Comparison of ENCODE assay signal across 24 mouse cellular contexts in the genomic region with DNA sequence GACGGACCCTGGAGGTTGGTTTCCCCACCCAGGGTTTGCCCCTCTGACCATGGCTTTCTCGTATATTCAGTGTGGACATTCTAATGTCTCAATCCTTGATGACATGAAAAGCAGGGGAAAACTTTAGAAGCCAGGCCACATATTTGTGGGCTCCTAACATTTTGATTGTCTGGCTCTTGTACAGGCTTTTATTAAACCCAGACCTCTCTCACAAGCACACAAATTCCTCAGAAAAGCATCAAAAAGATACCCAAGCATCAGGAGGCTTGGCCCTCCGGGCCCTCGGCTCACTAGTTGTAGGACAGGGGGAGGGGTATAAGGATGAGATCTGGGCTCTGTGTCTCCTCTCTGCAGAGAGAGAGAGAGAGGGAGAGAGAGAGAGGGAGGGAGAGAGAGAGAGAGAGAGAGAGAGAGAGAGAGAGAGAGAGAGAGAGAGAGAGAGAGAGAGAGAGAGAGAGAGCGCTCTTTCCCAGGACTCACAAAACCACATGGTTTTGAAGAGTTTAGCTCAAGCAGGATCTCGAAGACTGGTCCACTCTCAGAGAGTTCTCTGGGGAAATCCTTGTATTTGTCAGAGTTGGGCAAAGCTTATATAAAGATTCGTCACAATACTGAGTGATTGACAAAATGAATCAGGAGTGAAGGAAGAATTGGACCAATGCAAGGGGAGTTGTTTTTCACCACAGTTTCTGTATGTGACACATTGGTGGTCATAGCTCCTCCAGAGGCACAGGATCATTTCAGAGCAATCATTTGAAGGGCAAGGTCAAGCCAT.
A peak's percentile ranks its signal among the peaks of the same experiment; 100 is the strongest.
DNase-seq lines count a peak whose midpoint lies in the region; ATAC-seq lines count a peak whose summit lies in the region.
"Had no signal": no experiment of that assay in that cellular context is flagged by ENCODE, and none has a peak within 500 bp of the region (broad histone marks: within the 10 kb centered on the region; RNA-seq: fewer than 3 reads in every experiment).

No protein-coding gene starts in this region.

- H3K4me3 ChIP-seq in embryonic facial prominence, embryonic 10.5 days: no peak overlapping the region
- no peak overlapping the region for H3K4me3 ChIP-seq in embryonic facial prominence, embryonic 14.5 days (ENCODE audit: low read depth, low read length)
- no peak overlapping the region for H3K4me3 ChIP-seq in limb, embryonic 10.5 days
- H3K4me3 ChIP-seq: forebrain, embryonic 10.5 days; intestine, embryonic 15.5 days had no signal

- peak overlapping the region; percentile 25 for H3K27ac ChIP-seq in embryonic facial prominence, embryonic 10.5 days (replicated peaks)
- H3K27ac ChIP-seq in embryonic facial prominence, embryonic 14.5 days (replicated peaks; ENCODE audit: low read depth, low read length): peak overlapping the region; percentile 71; the same call in 1 of the 2 replicates
- no peak overlapping the region for H3K27ac ChIP-seq in limb, embryonic 10.5 days
- H3K27ac ChIP-seq: forebrain, embryonic 10.5 days; hindbrain, embryonic 14.5 days; intestine, embryonic 15.5 days had no signal

- H3K4me1 ChIP-seq in embryonic facial prominence, embryonic 10.5 days: peaks cover 11% of the 10 kb centered on the region
- H3K4me1 ChIP-seq in embryonic facial prominence, embryonic 14.5 days (ENCODE audit: control insufficient read depth, insufficient read depth, low read length): peaks cover 8% of the 10 kb centered on the region; the same call in 1 of the 2 replicates
- H3K4me1 ChIP-seq in limb, embryonic 10.5 days: peaks cover 8% of the 10 kb centered on the region
- H3K4me1 ChIP-seq: intestine, embryonic 15.5 days had no signal

- H3K9ac ChIP-seq in embryonic facial prominence, embryonic 14.5 days (ENCODE audit: low read depth, low read length): no peak overlapping the region
- H3K9ac ChIP-seq: hindbrain, embryonic 14.5 days; intestine, embryonic 15.5 days had no signal

- peak; percentile 48 for DNase-seq in Muller cell, postnatal 12 days (ENCODE audit: inconsistent ontology term)
- no peak for DNase-seq in embryonic facial prominence, embryonic 10.5 days (ENCODE audit: low spot score)
- peak; percentile 74 for DNase-seq in embryonic facial prominence, embryonic 14.5 days (ENCODE audit: low spot score)
- peak; percentile 18 for DNase-seq in limb, embryonic 10.5 days (ENCODE audit: low spot score)
- DNase-seq in adrenal gland, postnatal 14 days: no peak
- DNase-seq in urinary bladder, postnatal 10 days (ENCODE audit: low spot score): no peak
- DNase-seq in thymus, postnatal 14 days: no peak
- DNase-seq: adrenal gland, postnatal 25 days; B cell, adult 2 months; cerebellum, adult 2 months; cerebellum, postnatal 10 days; gastrocnemius, postnatal 36 days; heart, adult 11 months; heart, postnatal 10 days; heart, postnatal 4 days; kidney, adult 2 months had no signal

- no peaks in the 10 kb centered on the region for H3K36me3 ChIP-seq in embryonic facial prominence, embryonic 10.5 days (replicated peaks)
- no peaks in the 10 kb centered on the region for H3K36me3 ChIP-seq in embryonic facial prominence, embryonic 14.5 days (ENCODE audit: control insufficient read depth, insufficient read depth, low read length)
- no peaks in the 10 kb centered on the region for H3K36me3 ChIP-seq in limb, embryonic 10.5 days
- H3K36me3 ChIP-seq: forebrain, embryonic 10.5 days; G1E; intestine, embryonic 15.5 days had no signal

- no peaks in the 10 kb centered on the region for H3K9me3 ChIP-seq in embryonic facial prominence, embryonic 10.5 days
- H3K9me3 ChIP-seq in embryonic facial prominence, embryonic 14.5 days (ENCODE audit: control insufficient read depth, low read length): no peaks in the 10 kb centered on the region
- no peaks in the 10 kb centered on the region for H3K9me3 ChIP-seq in limb, embryonic 10.5 days (replicated peaks)
- H3K9me3 ChIP-seq: forebrain, embryonic 10.5 days; intestine, embryonic 15.5 days had no signal

- ATAC-seq in embryonic facial prominence, embryonic 14.5 days (ENCODE audit: low read depth): no peak
- ATAC-seq: activated CD4-positive, CD25-positive, alpha-beta regulatory T cell, adult 4 months; CD4-positive, CD25-positive, alpha-beta regulatory T cell, adult 4 months; forebrain, embryonic 14.5 days; intestine, embryonic 15.5 days; Patski had no signal

- no peaks in the 10 kb centered on the region for H3K27me3 ChIP-seq in embryonic facial prominence, embryonic 10.5 days (replicated peaks; ENCODE audit: low read depth, poor library complexity, severe bottlenecking)
- H3K27me3 ChIP-seq in embryonic facial prominence, embryonic 14.5 days (replicated peaks; ENCODE audit: control insufficient read depth, insufficient read depth, low read length): no peaks in the 10 kb centered on the region
- no peaks in the 10 kb centered on the region for H3K27me3 ChIP-seq in limb, embryonic 10.5 days (ENCODE audit: low read depth, poor library complexity, severe bottlenecking)
- H3K27me3 ChIP-seq: intestine, embryonic 15.5 days; Patski had no signal

- WGBS in embryonic facial prominence, embryonic 10.5 days: 58% methylated on average over 7 of the region's 7 CpGs
- WGBS in embryonic facial prominence, embryonic 14.5 days: 28% methylated on average over 7 of the region's 7 CpGs
- WGBS in limb, embryonic 10.5 days: 68% methylated on average over 7 of the region's 7 CpGs

- H3K4me2 ChIP-seq in embryonic facial prominence, embryonic 14.5 days (ENCODE audit: low read depth, low read length): no peak overlapping the region
- H3K4me2 ChIP-seq: hindbrain, embryonic 14.5 days; intestine, embryonic 15.5 days had no signal

Comparison
In these comparisons a context has a peak if more than half of its experiments do, and no peak if none do; other contexts are left out.
1. DNase-seq: peak in Muller cell, postnatal 12 days (single experiment), embryonic facial prominence, embryonic 14.5 days (single experiment) and limb, embryonic 10.5 days (single experiment); none in embryonic facial prominence, embryonic 10.5 days (single experiment), adrenal gland, postnatal 14 days (single experiment), urinary bladder, postnatal 10 days (single experiment) and thymus, postnatal 14 days (single experiment).